Mouse (Mus musculus): ENCODE results near the gene Ldlr. TPM values are rescaled to one million over a fixed set of nuclear protein-coding genes. Genes with fewer than 3 reads are reported as not detected.
"Not testable (repeated sequence)": the region's sequence is repeated elsewhere in the genome, so short reads cannot be mapped to it uniquely, and the experiment has no call there.

Gene Ldlr
- polyA plus RNA-seq (2015; fragmentation: Nextera tagmentation; extraction: Ambion mirVana), result 13.8 and 16.1 TPM in 2 replicates

DNA sequence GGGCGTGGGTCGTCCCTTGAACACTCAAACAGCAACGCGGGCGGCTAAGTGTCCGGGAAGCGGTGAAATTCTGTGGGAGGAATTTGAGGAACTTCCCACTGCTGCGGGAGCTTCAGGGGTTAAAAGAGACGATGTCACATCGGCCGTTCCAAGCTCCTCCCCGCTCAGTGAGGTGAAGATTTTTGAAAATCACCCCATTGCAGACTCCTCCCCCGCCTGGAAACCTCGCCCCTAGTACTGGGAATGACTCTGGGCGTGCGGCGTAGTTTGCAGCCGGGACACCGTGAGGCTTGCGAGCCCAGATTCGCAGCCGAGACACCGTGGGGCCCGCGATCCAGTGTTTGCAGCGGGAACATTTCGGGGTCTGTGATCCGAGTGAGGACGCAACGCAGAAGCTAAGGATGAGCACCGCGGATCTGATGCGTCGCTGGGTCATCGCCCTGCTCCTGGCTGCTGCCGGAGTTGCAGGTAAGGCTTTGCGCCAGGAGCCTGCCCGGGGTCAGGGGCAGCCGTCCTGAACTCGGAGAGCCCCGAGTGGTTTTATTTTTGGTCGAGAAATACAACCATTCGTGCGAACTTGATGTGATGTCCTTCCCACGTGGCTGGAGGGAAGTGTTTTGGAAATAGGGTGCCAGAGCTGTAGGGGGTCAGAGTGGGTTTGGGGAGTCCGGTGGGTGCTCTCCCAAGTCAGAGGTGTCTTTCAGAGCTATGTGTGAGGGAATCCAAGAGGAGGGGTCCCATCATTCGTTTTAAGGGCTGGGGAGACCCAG lies at the start of gene Ldlr:
Ldlr (plus strand) TSS at position 107 of the 770 bp plus-strand sequence.
- Histone ChIP-seq H3K36me3 (no peaks in the 10 kb centered on the region), H3K27ac (replicated peaks) (peak within 1 kb of the TSS; percentile 89), H3K27me3 (no peaks in the 10 kb centered on the region), H3K9ac (peak within 1 kb of the TSS; percentile 78), H3K4me3 (peak within 1 kb of the TSS; percentile 57), H3K4me2 (peak within 1 kb of the TSS; percentile 82), H3K9me3 (no peaks in the 10 kb centered on the region), H3K4me1 (replicated peaks) (peaks cover 35% of the 10 kb centered on the region)
- peak; percentile 79 for ATAC-seq (ENCODE audit: low read depth)
- under 1% methylated on average over 47 of the region's 47 CpGs for WGBS

DNA sequence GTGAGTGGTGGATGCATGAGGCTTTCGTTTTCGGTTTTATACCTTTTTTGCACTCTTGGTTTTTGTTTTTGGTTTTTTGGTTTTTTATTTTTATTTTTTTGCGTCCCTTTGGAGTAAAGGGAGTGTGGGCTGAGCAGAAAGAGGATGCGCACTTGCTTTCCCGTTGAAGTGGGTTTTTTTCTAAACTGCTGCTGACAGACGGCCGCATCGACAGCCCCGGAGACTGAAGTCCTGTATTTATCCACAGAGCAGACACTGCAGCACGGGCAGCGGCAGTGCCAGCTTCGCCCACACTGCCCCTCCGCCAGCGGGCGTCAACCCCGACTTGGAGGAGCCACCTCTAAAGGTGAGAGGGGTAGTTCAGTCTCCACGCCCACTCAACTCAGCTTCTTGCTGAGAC lies 45.6 kb upstream of the Ldlr start:
- 97% methylated on average over 17 of the region's 17 CpGs for WGBS
- no peak overlapping the region for H3K4me3 ChIP-seq
- no peaks in the 10 kb centered on the region for H3K27me3 ChIP-seq
- no peak overlapping the region for H3K27ac ChIP-seq (replicated peaks)
- H3K36me3 ChIP-seq, result peaks cover 97% of the 10 kb centered on the region
- H3K4me2 ChIP-seq, result no peak overlapping the region
- H3K9me3 ChIP-seq, result no peaks in the 10 kb centered on the region
- no peak overlapping the region for H3K9ac ChIP-seq
- no peaks in the 10 kb centered on the region for H3K4me1 ChIP-seq (replicated peaks)
- ATAC-seq (ENCODE audit: low read depth), result no peak

DNA sequence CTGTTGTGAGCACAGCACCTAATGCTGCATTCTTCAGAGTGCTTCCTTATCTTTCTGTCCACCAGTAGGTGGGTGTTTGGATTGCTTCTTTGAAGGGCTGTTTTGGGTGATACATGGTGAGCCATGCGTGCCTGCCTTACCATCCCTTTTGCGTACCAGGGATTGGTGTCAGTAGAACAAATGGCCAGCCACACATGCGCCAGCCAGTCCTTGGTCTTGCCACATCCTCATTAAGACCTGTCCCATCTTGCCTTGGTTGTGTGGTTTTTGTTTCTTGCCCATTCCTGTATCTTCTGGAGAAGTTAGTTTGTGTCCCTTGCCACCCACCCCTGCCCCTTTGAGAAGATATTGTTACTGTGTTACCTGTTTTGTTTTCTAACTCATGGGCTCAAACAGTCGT lies 42.8 kb upstream of the Ldlr start:
- no peak overlapping the region for H3K9ac ChIP-seq
- H3K27ac ChIP-seq (replicated peaks), result no peak overlapping the region
- no peaks in the 10 kb centered on the region for H3K9me3 ChIP-seq
- H3K4me3 ChIP-seq, result no peak overlapping the region
- H3K4me1 ChIP-seq (replicated peaks), result no peaks in the 10 kb centered on the region
- no peaks in the 10 kb centered on the region for H3K27me3 ChIP-seq
- peaks cover 97% of the 10 kb centered on the region for H3K36me3 ChIP-seq
- ATAC-seq (ENCODE audit: low read depth), result no peak
- 92% methylated on average over 4 of the region's 4 CpGs for WGBS
- H3K4me2 ChIP-seq, result no peak overlapping the region

DNA sequence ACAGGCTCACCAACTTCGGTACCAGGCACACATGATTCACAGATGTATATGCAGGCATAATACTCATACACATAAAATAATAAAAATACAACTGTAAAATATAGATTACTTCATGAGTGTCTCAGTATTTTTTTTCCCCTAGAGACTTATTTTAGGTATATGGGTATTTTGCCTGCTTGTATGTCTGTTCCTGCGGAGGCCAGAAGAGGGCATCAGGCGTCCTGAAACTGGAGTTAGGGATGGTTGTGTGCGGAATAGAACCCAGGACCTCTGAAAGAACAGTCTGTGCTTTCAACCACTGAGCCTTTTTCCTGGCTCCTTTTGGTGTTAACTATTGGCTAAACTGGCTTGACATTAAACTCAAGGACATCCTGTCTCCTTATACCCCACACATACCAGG lies 40.5 kb upstream of the Ldlr start:
- Histone ChIP-seq H3K27ac (replicated peaks) (no peak overlapping the region), H3K4me1 (replicated peaks) (no peaks in the 10 kb centered on the region), H3K4me3 (no peak overlapping the region), H3K9me3 (no peaks in the 10 kb centered on the region), H3K36me3 (peaks cover 97% of the 10 kb centered on the region), H3K9ac (no peak overlapping the region), H3K4me2 (no peak overlapping the region), H3K27me3 (no peaks in the 10 kb centered on the region)
- no peak for ATAC-seq (ENCODE audit: low read depth)
- WGBS, result 83% methylated on average over 4 of the region's 4 CpGs

- 87% methylated on average over 3 of the region's 3 CpGs for WGBS
- H3K9me3 ChIP-seq, result no peaks in the 10 kb centered on the region
- H3K4me2 ChIP-seq, result no peak overlapping the region
- no peak for ATAC-seq (ENCODE audit: low read depth)
- H3K27ac ChIP-seq (replicated peaks), result no peak overlapping the region
- H3K36me3 ChIP-seq, result peaks cover 96% of the 10 kb centered on the region
- no peak overlapping the region for H3K4me3 ChIP-seq
- no peaks in the 10 kb centered on the region for H3K27me3 ChIP-seq
- H3K4me1 ChIP-seq (replicated peaks), result no peaks in the 10 kb centered on the region
- no peak overlapping the region for H3K9ac ChIP-seq
Observed at GRCm38 (mm10) chr9:21683897-21684296, 39.4 kb upstream of the Ldlr start.

DNA sequence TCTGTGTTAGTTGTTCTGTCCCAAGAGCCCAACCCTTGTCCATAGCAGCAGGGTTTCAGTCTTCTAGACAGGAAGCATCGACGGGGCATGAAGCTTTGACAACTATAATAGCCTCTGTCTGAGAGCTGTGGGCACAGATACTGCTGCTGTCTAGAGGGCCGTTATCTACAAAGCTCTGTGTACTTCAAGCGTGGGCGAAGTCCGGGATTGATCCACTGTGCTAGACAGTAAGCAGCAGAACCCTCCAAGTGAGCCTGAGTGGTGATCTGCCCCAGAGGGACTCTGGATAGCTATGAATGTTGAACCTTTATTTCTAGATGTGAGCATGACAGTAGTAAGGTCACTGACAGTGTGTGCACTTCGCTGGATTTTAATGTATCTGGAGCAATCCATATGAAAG lies 34.7 kb upstream of the Ldlr start:
- Histone ChIP-seq H3K36me3 (peaks cover 95% of the 10 kb centered on the region), H3K4me2 (no peak overlapping the region), H3K27me3 (no peaks in the 10 kb centered on the region), H3K9ac (no peak overlapping the region), H3K9me3 (no peaks in the 10 kb centered on the region), H3K27ac (replicated peaks) (no peak overlapping the region), H3K4me1 (replicated peaks) (no peaks in the 10 kb centered on the region), H3K4me3 (no peak overlapping the region)
- no peak for ATAC-seq (ENCODE audit: low read depth)
- WGBS, result 89% methylated on average over 7 of the region's 7 CpGs

DNA sequence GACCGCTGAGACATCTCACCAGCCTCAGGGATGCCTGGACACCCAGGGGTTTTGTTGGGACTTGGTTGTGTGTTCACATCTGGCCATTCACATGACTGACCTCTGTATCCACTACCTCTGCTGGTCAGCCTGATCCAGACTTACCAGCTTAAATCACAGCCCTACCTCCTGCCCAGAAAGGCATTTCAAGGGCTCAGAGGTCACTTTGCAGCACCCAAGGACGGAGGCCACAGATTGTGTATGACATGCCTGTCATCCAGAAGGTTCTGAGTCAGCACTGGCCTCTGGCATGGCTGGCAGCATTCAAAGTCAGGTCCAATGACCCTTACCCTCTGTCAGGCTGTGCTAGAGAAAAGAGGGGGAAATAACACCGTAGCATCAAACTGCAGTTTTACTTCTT lies 33.3 kb upstream of the Ldlr start:
- H3K27ac ChIP-seq (replicated peaks), result no peak overlapping the region
- 95% methylated on average over 3 of the region's 3 CpGs for WGBS
- no peaks in the 10 kb centered on the region for H3K4me1 ChIP-seq (replicated peaks)
- H3K9ac ChIP-seq, result no peak overlapping the region
- H3K4me3 ChIP-seq, result no peak overlapping the region
- H3K36me3 ChIP-seq, result peaks cover 94% of the 10 kb centered on the region
- ATAC-seq (ENCODE audit: low read depth), result no peak
- H3K27me3 ChIP-seq, result no peaks in the 10 kb centered on the region
- H3K4me2 ChIP-seq, result no peak overlapping the region
- no peaks in the 10 kb centered on the region for H3K9me3 ChIP-seq

DNA sequence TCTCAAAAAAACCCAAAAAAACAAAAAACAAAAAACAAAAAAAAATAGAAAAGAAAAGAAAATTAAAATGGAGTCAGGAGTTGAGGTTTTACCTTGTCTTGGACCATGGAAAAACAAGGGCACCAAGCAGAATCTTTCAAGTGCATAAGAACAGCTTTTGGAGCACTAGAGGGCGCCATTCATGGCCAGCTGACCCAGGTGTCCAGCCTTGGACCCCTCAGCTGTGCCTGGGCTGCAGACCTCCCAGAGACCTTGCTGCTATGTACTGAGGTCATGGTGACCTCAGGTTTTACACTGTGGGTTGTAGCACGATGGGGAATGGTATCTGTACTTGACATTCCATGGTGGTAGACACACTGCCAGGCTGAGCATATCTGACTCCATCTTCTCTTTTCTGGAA lies 31.4 kb upstream of the Ldlr start:
- no peaks in the 10 kb centered on the region for H3K4me1 ChIP-seq (replicated peaks)
- H3K27ac ChIP-seq (replicated peaks), result no peak overlapping the region
- no peaks in the 10 kb centered on the region for H3K9me3 ChIP-seq
- H3K27me3 ChIP-seq, result no peaks in the 10 kb centered on the region
- H3K36me3 ChIP-seq, result peaks cover 93% of the 10 kb centered on the region
- H3K4me3 ChIP-seq, result no peak overlapping the region
- ATAC-seq (ENCODE audit: low read depth), result no peak
- H3K4me2 ChIP-seq, result no peak overlapping the region
- WGBS, result 49% methylated on average over 2 of the region's 2 CpGs
- H3K9ac ChIP-seq, result no peak overlapping the region

GRCm38 (mm10) chr9:21692491-21692890 lies 30.8 kb upstream of the Ldlr start:
- no peak for ATAC-seq (ENCODE audit: low read depth)
- 98% methylated on average over 4 of the region's 4 CpGs for WGBS

GRCm38 (mm10) chr9:21694071-21694470 lies 29.2 kb upstream of the Ldlr start:
- Histone ChIP-seq H3K27ac (replicated peaks) (no peak overlapping the region), H3K9me3 (no peaks in the 10 kb centered on the region), H3K4me1 (replicated peaks) (no peaks in the 10 kb centered on the region), H3K9ac (no peak overlapping the region), H3K27me3 (no peaks in the 10 kb centered on the region), H3K4me3 (no peak overlapping the region), H3K36me3 (peaks cover 91% of the 10 kb centered on the region), H3K4me2 (no peak overlapping the region)
- no peak for ATAC-seq (ENCODE audit: low read depth)

More at GRCm38 (mm10) chr9:21692491-21692890, 30.8 kb upstream of the Ldlr start:
- Histone ChIP-seq H3K36me3 (peaks cover 93% of the 10 kb centered on the region), H3K4me2 (no peak overlapping the region), H3K4me3 (no peak overlapping the region), H3K9me3 (no peaks in the 10 kb centered on the region), H3K27ac (replicated peaks) (no peak overlapping the region), H3K4me1 (replicated peaks) (no peaks in the 10 kb centered on the region), H3K9ac (no peak overlapping the region), H3K27me3 (no peaks in the 10 kb centered on the region)

DNA sequence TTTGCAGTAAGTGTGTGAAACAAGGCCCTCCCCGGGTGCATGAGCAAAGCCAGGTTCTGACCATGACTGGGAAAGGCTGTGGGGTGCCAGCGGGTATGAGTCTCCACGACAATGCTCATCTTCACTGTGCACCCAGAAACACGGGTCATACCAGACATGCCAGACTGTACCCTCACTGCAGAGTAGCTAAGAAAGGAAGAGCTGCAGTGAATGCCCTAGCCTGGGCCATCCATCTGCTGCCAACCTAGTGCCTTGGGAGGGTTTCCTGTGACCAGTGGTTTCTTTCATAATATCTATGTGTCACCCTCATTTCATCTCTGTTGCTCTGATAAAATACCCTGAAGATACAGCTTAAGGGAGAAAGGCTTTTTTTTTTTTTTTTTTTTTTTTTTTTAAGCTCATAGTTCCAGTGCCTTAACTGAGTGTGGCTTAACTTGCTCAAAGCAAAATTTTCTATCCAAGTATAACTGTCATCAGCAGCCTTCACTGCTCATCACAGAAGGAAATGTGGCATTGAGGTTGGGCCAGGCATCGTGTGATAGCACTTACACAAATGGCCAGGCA lies 28.0 kb upstream of the Ldlr start:
- WGBS, result 87% methylated on average over 5 of the region's 5 CpGs
- H3K27me3 ChIP-seq, result no peaks in the 10 kb centered on the region
- no peaks in the 10 kb centered on the region for H3K9me3 ChIP-seq
- H3K27ac ChIP-seq (replicated peaks), result no peak overlapping the region
- no peak overlapping the region for H3K9ac ChIP-seq
- H3K36me3 ChIP-seq, result peaks cover 93% of the 10 kb centered on the region
- no peak for ATAC-seq (ENCODE audit: low read depth)
- H3K4me3 ChIP-seq, result no peak overlapping the region
- H3K4me1 ChIP-seq (replicated peaks), result no peaks in the 10 kb centered on the region
- no peak overlapping the region for H3K4me2 ChIP-seq

DNA sequence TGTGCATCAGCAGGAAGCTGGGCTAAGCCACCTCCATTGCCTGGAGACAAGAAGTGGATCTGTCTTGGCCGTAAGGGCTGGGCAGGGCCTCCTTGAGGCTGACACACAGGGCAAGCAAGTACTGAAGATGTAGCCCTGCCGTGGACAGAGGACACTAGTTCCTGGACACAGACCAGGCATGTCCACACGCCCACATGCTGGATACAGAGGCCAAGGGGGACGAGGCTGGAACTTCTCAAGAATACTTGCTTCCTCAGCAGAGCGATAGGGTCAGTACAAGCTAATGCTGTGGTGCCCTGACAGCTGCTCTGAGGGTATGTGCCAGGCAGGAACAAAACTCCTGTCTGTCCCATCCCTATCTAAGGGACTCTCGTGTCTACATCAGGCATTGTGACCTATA lies 26.2 kb upstream of the Ldlr start:
- H3K9ac ChIP-seq, result no peak overlapping the region
- 88% methylated on average over 6 of the region's 6 CpGs for WGBS
- ATAC-seq (ENCODE audit: low read depth), result no peak
- no peaks in the 10 kb centered on the region for H3K4me1 ChIP-seq (replicated peaks)
- no peak overlapping the region for H3K27ac ChIP-seq (replicated peaks)
- H3K9me3 ChIP-seq, result no peaks in the 10 kb centered on the region
- peaks cover 95% of the 10 kb centered on the region for H3K36me3 ChIP-seq
- H3K4me3 ChIP-seq, result no peak overlapping the region
- H3K4me2 ChIP-seq, result no peak overlapping the region
- H3K27me3 ChIP-seq, result no peaks in the 10 kb centered on the region

- not testable (repeated sequence) for H3K27ac ChIP-seq (replicated peaks); ATAC-seq (ENCODE audit: low read depth); H3K4me1 ChIP-seq (replicated peaks); H3K9ac ChIP-seq; H3K4me3 ChIP-seq; H3K27me3 ChIP-seq; H3K4me2 ChIP-seq; H3K9me3 ChIP-seq
- peaks cover 95% of the 10 kb centered on the region for H3K36me3 ChIP-seq
- 91% methylated on average over 6 of the region's 6 CpGs for WGBS
Observed at GRCm38 (mm10) chr9:21699280-21699679, 24.0 kb upstream of the Ldlr start.
